Mouse (Mus musculus) ES-Bruce4 (cell line): ENCODE measurements at regions not wholly inside any gene's neighbourhood (a gene's known extent, or its start where the extent isn't known, plus 50 kb on each side); places are given as distances from the start of the nearest gene placed in this dataset.

Source experiments
- CTCF ChIP-seq: IDR thresholded peaks from one replicate; pipeline ENCODE4 v1.8.1; 2011; ENCODE audit warnings: low read depth, low read length
- EP300 ChIP-seq: IDR thresholded peaks from 2 replicates; pipeline ENCODE4 v1.6.1; 2011; ENCODE audit warnings: low read depth, low read length; ENCODE audit not compliant: insufficient read depth
- POLR2A ChIP-seq: IDR thresholded peaks from one replicate; pipeline ENCODE4 v1.8.1; 2011; ENCODE audit warnings: low read length; ENCODE audit not compliant: insufficient read depth

DNA sequence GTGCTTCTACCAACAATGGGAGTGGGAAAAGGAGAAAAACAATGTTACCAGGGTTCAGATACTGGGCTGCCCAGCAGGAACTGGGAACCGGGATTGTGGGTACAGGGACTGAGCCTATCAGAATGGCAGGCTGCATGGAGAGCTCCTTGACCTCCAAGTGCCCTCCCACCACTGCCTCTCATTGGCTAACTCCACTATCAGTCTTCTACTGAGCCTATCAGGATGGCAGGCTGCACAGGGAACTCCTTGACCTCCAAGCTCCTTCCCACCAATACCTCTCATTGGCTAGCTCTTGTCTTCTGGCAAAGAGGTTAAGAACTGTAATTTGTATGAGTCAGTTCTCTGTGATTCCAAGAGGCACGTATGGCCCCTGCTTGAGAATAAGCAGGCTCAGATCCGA, 73.6 kb upstream of the Ntrk2 start:
- TF ChIP-seq CTCF (no peak), EP300 (no peak), POLR2A (no peak)
